Mouse (Mus musculus) right cerebral cortex, postnatal 25 days (tissue): Measurements from ENCODE around the gene Irgq.
"Not testable (repeated sequence)": the region's sequence is repeated elsewhere in the genome, so short reads cannot be mapped to it uniquely, and the experiment has no call there.

ENCODE experiments used
- DNase-seq: peaks from one replicate; pipeline ENCODE4 v3.0.0; 2022

Gene Irgq

DNA sequence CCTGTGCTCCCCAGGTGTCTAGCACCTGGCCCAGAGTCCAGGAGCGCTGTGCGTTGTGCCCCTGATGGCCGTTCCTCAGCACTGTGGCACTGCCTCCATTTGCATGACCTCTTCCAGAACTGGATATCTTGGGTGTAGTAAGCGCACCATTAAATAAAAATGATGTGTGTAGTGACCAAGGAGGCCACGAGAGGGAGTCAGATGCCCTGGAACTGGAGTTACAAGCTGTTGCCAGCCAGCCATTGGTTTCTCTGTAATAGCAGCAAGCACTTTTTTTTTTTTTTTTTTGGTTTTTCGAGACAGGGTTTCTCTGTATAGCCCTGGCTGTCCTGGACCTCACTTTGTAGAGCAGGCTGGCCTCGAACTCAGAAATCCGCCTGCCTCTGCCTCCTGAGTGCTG lies 14.2 kb upstream of the Irgq start:
- not testable (repeated sequence) for DNase-seq

DNA sequence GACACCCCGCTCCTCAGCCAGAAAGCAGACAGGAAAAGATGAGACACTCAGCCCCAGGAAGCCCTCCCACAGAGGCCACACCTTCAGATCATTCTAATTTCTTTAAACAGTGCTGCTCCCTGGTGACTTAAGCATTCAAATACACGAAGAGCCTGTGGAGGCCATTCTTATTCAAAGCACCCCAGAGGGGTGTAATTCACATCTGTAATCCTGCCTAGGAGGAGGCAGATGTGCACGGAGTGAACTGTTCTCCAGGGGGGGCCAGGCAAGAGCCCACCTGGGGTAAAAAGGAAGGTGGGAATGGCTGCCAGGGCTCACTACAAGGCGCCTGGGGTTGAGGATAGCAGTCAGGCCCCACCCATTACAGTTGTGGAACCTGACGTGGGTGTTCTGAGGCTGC lies 13.4 kb upstream of the Irgq start:
- DNase-seq, result no peak

DNA sequence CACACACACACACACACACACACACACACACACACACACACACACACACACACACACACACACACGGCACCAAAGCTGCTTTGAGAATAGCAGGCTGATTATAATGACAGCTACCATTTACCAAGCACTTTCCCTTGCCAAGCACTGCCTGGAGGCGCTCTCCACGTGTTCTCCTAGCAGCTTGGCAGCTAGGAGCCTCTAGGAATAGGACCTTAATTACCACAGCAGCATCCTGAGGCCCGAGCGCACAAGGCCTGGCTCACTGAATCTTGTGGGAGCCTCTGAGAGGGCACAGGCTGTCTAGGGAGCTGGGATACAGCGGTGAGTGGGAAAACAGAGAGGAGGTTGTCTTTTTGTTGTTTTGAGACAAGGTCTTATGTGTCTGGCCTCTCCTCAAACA lies 12.8 kb upstream of the Irgq start:
- peak; percentile 63 for DNase-seq

DNA sequence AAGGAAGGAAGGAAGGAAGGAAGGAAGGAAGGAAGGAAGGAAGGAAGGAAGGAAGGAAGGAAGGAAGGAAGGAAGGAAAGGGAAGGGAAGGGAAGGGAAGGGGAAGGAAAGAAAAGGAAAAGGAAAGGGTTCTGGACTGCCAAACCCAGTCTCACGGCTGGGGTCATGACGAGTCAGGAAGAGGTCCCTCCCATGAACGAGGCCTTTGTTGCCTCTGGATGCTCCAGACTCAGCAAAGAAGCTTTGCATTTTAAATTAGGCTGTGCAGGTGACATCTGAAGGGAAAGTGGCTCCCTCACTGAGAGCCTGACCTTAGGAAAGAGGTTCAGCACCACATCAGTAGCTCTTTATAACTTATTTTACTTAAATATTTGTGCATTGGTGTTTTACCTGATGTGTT lies 11.4 kb upstream of the Irgq start:
- DNase-seq, result no peak

DNA sequence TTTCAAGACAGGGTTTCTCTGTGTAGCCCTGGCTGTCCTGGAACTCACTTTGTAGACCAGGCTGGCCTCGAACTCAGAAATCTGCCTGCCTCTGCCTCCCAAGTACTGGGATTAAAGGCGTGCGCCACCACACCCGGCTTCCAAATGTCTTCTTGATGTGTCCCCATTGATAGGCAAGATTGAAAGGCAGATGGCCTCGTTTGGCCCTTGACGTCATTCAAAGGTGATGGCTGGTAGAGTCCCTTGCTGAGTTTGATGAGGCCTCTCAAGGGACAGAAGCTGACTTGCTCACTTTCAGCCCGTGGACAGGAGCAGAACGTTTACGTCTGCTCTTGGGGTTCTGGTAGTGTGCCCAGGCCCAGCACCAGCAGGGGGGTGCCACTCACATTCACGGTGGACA lies 10.4 kb upstream of the Irgq start:
- DNase-seq, result not testable (repeated sequence)

DNA sequence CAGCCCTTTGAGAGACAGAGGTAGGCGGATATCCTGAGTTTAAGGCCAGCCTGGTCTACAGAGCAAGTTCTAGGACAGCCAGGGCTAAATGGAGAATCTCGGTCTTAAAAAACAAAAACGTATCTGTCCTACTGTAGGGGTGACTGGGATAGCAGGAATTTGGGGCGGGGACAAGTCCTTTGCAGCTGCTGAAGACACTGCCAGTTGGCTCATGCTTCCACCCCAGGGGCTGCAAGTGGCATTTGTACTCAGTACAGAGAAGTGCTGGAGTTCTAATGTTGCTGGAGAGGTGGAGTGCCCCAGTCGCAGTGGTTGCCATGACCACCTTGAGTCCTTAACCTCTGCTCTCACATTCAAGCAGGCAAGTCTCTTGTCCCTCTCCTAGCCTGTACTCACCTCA lies 7.7 kb upstream of the Irgq start:
- DNase-seq, result no peak

DNA sequence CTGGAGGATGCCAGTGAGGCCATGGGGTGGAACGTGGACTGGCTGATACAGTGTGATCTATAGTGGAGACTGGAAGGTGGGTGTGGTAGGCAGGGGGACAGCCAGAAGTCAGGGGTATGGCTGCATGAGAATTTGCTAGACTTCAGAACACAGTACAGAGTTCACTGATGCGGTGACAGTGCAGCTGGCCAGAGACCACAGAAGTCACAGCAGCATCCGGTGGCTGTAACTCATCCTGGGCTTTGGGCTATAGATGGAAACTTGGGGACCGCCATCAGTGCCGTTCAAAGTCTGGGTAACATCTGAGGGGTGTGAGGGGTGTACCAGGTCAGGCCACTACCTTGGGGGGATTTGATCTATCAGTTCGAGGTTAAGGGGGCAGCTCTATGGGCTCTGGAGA lies 6.8 kb upstream of the Irgq start:
- DNase-seq, result no peak

DNA sequence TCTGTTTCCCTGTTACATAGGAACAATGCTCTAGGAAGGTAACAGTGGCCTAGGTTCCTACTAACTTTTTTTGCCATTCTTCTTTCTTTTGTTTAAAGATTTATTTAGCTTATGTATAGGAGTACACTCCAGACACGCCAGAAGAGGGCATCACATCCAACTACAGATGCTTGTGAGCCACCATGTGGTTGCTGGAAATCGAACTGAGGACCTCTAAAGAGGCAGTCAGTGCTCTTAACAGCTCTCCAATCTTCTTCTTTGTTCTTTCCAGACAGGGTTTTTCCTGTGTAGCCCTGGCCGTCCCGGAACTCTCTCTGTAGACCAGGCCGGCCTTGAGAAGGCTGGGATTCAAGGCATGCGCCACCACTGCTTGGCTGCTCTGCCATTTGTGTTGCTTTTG lies 5.5 kb upstream of the Irgq start:
- DNase-seq, result no peak

DNA sequence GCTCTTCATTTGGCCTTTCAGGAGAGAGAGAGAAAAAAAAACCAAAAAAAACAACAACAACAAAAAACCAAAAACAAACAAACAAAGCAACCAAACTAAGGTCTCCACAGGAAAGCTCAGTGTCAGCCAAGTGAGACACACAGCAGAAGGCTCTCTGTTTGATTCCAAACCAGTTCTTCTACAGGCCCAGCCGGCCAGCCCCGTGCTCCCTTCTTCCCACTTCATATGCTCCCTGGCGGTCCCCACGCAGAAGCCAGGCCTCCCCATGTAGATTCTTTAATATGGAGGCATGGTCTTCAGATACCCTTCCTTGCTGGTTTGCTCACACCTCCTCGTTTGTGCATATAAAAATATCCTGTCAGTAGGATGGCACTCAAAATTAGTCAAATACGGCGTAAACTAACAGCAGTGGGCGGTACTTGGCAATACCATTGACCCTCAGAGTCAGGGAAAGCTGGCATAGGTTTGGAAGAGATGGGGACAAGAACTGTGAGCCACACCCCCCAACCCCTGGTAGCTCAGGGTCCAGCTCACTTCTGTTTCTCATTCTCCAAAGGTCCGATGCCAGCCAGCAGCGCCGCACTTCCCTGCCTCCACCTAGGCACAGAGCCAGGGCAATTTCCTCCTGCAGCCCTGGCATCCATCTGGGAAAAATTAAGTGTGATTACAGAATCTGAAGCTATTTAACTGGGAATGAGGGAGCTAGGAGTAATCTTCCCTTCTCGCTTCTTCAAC lies 4.6 kb upstream of the Irgq start:
- no peak for DNase-seq

DNA sequence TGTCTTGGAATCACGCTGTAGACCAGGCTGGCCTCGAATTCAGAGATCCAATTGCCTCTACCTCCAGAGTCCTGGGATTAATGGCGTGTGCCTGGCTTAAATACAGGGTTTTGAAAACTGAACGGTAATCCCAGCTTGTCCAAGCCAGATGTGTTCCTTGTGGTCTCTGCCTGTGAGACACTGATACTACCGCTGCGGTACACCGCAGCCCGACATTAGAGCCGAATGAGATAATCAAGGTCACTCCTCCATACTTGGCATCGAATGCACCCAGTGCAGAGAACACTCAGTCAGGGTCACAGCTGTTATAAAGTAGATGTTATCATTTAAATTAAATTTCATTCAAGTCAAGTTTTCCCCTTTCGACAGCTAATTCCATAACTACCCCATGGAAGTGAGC lies 1.6 kb upstream of the Irgq start:
- DNase-seq, result no peak

DNA sequence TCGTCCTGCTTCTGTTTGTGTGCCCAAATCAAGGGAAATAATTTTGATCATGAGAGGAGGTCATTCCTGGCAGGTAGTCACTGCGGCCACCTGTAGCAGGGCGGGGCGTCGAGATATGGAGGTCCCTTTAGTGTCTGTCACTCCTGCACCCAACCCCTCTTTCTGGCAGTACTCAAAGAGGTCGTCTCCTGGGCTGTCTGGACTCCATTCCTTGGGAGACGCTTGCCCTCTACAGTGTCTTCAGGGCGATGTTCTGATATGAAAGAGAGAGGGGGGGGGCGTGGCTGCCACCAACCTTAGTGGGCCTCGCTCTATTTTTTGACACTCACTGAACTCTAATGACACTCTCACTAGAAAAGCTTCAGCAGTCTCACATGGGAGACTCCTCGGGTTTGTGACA lies 909 bp upstream of the Irgq start:
- no peak for DNase-seq

DNA sequence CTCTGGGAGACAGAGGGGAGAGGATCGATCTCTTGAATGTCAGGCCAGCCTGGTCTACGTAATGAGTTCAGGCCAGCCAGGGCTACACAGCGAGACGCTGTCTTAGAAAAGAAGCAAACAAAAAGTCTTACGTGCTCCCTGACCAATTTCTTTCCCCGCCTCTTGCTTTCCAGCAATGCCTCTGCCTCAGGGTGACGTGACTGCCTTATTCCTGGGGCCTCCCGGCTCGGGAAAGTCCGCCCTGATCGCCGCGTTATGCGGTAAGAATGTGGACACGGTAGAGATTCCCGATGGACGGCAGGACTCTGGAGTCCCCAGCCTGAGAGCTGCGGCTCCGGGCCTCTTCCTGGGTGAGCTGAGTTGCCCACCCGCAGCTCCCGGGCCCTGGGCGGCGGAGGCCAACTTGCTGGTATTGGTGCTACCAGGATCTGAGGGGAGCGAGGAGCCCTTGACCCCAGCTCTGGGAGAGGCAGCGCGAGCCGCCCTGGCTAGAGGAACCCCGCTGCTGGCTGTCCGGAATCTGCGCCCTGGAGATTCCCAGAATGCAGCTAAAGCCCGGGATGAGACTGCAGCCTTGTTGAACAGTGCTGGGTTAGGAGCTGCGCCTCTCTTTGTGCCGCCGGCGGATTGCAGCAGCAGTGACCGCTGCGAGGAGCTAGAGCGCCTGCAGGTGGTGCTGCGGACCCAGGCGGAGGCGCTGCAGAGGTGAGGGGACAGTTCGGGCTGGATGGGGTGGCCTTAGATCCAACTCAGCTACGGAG lies 902 bp downstream of the Irgq start:
- peak; percentile 82 for DNase-seq

DNA sequence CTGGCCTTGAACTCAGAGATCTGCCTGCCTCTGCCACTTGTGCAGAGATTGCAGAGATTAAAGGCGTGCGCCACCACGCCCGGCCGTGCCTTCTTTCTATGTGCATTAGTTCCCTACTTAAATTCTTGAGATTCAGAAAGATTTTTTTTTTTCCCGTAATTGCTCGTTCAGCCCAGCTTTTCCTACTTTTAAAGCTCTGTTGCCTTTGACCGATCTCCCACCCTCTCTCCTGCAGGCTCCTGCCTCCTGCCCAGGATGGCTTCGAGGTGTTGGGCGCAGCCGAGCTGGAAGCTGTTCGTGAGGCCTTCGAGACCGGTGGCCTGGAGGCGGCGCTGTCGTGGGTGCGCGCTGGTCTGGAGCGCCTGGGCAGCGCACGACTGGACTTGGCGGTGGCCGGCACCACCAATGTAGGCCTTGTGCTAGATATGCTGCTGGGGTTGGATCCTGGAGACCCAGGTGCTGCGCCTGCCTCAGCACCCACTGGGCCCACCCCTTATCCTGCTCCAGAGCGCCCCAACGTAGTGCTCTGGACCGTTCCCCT lies 2.6 kb downstream of the Irgq start:
- no peak for DNase-seq

DNA sequence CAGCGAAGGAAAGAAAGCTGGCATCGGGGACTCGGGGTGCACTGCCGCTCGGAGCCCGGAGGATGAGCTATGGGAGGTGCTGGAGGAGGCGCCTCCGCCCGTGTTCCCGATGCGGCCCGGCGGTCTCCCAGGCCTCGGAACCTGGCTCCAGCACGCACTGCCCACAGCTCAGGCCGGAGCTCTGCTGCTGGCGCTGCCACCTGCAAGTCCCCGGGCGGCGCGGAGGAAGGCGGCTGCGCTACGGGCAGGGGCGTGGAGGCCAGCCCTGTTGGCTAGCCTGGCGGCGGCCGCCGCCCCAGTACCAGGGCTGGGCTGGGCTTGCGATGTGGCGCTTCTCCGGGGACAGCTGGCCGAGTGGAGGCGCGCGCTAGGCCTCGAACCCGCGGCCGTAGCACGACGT lies 3.3 kb downstream of the Irgq start:
- DNase-seq, result no peak

DNA sequence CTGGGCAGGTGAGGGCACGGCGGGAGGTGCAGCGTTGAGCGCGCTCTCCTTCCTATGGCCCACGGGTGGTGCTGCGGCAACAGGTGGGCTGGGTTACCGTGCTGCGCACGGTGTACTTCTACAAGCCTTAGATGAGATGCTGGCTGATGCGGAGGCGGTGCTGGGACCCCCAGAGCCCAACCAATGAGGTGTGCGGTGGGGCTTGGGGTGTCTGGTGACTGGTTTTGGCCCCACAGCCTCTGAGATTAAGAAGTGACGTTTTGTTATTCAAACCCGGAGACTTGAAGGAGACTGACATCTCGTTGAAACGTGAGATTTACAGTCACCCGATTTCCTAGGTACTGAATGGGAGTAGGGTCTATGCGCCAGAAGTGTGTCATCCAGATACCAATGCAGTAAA lies 3.8 kb downstream of the Irgq start:
- DNase-seq, result no peak

DNA sequence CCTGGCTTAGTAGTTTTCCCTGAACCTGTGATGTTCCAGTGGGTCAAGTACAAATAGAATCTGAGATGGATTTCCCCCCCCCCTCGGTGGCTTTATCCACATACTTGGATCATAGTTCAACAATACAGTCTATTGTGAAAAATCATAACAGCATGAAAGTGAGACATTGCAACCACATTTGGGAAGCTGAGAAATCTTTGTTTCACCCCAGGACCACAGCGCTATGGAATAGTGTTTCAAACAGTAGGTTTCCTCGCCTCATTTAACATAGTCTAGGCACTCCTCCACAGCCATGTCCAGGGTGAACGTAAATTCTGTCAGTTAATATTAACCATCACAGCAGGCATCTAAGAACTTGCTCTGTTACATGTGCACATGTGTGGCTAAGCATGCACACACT lies 6.6 kb downstream of the Irgq start:
- no peak for DNase-seq

DNA sequence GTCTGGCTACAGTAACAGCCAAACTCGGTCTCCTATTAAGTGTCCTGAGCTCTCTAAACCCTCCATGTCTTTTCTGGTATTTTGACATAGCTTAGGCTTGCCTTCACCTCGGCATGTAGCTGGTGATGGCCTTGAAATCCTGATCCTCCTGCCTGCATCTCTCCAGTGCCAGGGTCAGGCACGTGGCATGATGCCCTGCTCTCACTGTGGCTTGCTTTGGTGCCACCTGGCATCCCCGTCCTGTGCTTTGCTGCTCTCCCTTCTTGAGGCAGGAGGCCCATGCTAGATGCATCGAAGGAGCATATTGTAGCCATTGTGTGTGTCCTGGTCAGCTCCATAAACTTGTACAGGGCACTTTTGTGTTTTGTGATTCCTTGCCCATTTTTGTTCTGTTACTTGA lies 7.1 kb downstream of the Irgq start:
- DNase-seq, result no peak

DNA sequence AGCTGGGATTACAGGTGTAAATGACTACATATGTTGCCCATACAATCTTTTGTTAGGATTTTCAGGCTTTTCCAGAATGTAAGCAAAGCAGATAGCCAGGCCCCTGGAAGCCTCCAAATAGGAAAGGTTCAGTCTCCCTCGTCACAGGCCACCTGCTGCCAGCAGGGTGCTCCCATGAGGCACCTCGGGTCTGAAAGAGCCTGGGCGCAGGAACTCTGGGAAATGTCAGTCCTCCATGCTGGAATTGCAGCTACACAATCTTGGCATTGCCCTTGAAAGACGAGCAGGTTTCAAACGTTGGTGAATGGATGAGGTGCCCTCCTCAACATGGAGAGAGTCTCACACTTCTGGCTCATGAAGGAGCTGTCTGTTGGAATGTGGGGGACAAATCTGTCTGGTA lies 7.7 kb downstream of the Irgq start:
- peak; percentile 45 for DNase-seq

DNA sequence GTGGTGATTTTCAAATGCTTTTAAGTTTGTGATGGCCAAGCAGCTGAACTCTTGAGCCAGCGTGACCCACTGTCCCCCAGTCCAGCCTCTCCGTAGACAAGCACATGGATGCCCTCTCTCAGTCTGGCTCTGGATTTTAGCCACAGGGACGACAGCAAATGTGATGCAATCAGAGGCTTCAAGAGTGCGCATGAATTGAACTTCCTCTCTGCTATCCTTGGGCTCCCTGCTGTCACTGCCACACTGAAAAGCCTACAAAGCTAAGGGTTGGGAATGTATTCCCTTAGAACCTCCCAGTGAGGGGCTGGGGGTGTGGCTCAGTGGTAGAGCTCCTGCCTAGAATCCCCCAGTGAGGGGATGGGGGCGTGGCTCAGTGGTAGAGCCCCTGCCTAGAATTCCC lies 8.2 kb downstream of the Irgq start:
- DNase-seq, result no peak

DNA sequence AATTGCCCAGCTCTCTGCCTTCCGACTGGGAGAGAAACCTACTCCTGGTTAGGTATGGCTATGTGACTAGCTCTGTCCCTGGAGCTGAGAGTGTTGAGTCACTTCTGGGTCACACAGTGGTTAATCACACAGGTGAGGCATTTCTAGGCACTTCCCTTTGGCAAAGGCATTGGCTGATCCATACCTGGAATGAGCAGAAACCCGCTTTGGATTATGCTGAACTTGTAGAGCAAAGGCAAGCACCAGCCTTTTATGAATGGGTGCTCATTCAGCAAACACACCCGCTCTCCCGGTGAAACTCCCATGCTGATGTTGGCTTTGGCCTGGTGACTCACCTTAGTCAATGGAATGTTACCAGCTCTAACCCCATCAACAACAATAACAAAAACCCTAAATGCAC lies 9.2 kb downstream of the Irgq start:
- no peak for DNase-seq

DNA sequence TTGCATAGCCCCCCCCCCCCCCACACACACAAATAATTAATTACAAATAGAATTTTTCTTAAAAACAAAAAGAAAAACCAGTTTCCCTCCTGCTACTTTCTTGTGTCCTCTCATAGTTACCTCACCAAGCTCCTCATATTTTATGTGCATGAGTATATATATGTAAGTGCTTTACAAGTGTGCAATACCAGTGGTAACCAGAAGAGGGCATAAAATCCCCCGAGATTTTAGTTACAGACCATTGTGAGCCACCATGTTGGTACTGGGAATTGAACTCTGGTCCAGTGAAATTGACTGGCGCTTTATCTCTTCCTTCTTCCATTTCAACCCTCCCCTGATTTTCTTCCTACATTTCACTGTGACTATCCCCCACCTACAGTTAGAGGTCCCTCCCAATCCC lies 14.0 kb downstream of the Irgq start:
- no peak for DNase-seq

DNA sequence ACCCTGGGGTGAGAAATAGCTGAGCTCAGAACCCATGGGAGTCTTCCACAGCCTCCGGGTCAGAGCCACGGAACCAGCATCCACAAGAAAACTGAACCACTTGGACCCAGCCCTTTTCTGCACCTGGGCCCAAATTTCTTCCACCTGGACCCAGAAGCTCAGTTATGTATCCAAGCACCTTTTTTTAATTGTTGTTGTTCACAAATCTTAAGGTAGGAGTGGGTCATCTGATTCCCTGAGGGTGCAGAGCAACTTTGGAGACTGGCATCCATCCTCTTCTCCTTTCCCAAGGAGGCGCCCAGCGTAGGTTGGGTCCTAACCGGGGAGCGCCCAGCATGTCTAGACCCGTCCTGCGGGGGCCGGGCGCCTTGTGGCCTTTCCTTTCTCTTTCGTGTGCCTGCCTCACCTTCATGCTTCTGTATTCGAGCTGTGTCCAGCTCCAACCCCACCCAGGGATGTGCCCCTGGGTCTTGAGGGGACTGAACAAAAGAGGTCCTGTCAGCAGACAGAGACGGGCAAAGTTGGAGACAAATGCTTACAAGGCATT lies 15.7 kb downstream of the Irgq start, which contains the start of the genes Pinlyp and Xrcc1:
Gene Pinlyp (minus strand): TSS at position 51 of the 547 bp plus-strand sequence.
Gene Xrcc1 (plus strand): TSS at position 222 of the 547 bp plus-strand sequence.
- DNase-seq, result no peak

DNA sequence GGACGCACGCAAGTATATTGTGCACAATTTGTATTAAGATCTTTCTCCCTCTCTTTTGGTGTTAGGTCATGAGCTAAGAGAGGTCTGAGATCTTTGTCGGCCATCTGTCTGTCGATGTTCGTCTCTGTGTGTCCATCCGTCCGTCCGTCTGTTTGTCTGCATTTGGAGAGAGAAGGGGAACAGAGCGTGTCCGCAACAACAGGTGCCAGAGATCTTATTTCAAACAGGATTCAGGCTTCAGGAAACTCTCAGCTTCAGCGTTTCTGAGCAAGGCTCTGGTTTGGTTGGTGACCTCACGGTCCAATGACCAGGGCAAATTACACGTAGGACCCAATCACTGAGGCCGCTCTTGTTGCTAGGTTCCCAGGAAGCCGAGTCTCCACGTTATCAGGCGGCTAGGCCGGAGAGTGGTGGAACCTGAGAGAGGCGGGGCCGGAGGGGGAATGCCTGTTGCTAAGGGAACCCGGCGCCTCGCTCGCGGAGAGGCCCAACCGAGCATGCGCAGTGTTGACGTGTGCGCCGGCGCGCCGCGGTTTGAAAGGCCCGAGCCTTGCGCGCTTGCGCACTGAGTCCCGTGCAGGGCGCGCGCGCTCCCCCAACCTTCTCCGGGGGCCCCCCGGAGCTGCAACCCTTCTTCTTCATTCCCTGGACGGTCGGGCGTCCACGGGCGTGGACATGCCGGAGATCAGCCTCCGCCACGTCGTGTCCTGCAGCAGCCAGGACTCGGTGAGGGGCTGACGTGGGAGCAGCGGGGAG lies 16.3 kb downstream of the Irgq start:
- DNase-seq, result peak; percentile 99
